Mouse (Mus musculus) ES-Bruce4 (cell line): ENCODE measurements around the gene Gm1110. TPM values are rescaled to one million over a fixed set of nuclear protein-coding genes. Genes with fewer than 3 reads are reported as not detected.

ENCODE experiments used
- H3K27ac ChIP-seq: 2 replicates; pipeline ENCODE4 v1.5.1; 2012; ENCODE audit warnings: low read length, inconsistent platforms; ENCODE audit not compliant: insufficient read depth
- H3K27me3 ChIP-seq: 2 replicates; pipeline ENCODE4 v1.6.1; 2012; ENCODE audit warnings: mild to moderate bottlenecking, low read length, inconsistent platforms; ENCODE audit not compliant: control insufficient read depth, poor library complexity, insufficient read depth, severe bottlenecking
- H3K36me3 ChIP-seq: 2 replicates; pipeline ENCODE4 v1.6.1; 2012; ENCODE audit warnings: inconsistent platforms, mild to moderate bottlenecking, low read length, moderate library complexity; ENCODE audit not compliant: control insufficient read depth, poor library complexity, insufficient read depth, severe bottlenecking
- H3K4me1 ChIP-seq: one replicate; pipeline ENCODE4 v1.8.1; 2011; ENCODE audit warnings: low read length; ENCODE audit not compliant: control insufficient read depth, insufficient read depth
- H3K4me3 ChIP-seq: 2 replicates; pipeline ENCODE4 v1.5.1; 2011; ENCODE audit warnings: low read depth, mild to moderate bottlenecking, low read length
- H3K9ac ChIP-seq: 2 replicates; pipeline ENCODE4 v1.6.1; 2012; ENCODE audit warnings: low read depth, mild to moderate bottlenecking, inconsistent platforms; ENCODE audit not compliant: poor library complexity, severe bottlenecking
- H3K9me3 ChIP-seq: replicated peaks from 2 replicates; pipeline ENCODE4 v1.6.1; 2012; ENCODE audit warnings: mild to moderate bottlenecking, low read length, inconsistent platforms; ENCODE audit not compliant: control insufficient read depth, poor library complexity, insufficient read depth, severe bottlenecking
- CTCF ChIP-seq: IDR thresholded peaks from one replicate; pipeline ENCODE4 v1.8.1; 2011; ENCODE audit warnings: low read depth, low read length
- EP300 ChIP-seq: IDR thresholded peaks from 2 replicates; pipeline ENCODE4 v1.6.1; 2011; ENCODE audit warnings: low read depth, low read length; ENCODE audit not compliant: insufficient read depth
- POLR2A ChIP-seq: IDR thresholded peaks from one replicate; pipeline ENCODE4 v1.8.1; 2011; ENCODE audit warnings: low read length; ENCODE audit not compliant: insufficient read depth
- polyA plus RNA-seq: library from polyadenylated mRNA; stranded (reverse); fragments of >200 nt; gene quantifications from 2 replicates; pipeline ENCODE4 v1.2.4, GENCODE M21; 2011; ENCODE audit warnings: low read depth; ENCODE audit not compliant: missing spikeins, insufficient read depth, insufficient read length

Gm1110 gene
- polyA plus RNA-seq, 1 experiment = not detected

GRCm38 (mm10) chr9:26860751-26861150 is 62.2 kb downstream of the Gm1110 start, which contains the start of gene Glb1l3:
TSS of gene Glb1l3 (minus strand) at chr9:26860890.
- TF ChIP-seq EP300 = no peak
- no peak for TF ChIP-seq CTCF
- TF ChIP-seq POLR2A = no peak
- no peak within 1 kb of the TSS for H3K9ac ChIP-seq
- no peaks in the 10 kb centered on the region for H3K36me3 ChIP-seq
- H3K4me3 ChIP-seq = no peak within 1 kb of the TSS
- H3K4me1 ChIP-seq = no peaks in the 10 kb centered on the region
- H3K27ac ChIP-seq = no peak within 1 kb of the TSS
- no peaks in the 10 kb centered on the region for H3K27me3 ChIP-seq
- H3K9me3 ChIP-seq = no peaks in the 10 kb centered on the region

DNA sequence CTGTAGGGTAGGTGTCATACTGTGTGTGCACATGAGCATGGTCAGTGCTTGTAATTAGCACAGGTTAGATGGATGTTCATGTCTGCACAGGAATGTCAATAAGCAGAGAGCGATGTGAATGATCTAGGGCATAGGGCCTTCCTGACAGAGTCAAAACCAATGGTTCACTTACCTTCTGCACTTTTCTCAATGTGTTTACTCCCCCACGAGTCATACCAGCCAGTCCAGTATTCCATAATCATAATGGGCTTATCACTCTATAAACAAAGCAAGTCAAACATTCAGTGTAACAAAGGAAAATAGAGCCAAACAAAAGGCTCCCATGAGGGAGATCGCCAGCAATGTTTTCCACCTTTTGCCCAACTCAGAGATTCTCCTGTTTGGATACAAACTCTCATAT is 91.8 kb downstream of the Gm1110 start:
- no peak overlapping the region for H3K27ac ChIP-seq
- no peaks in the 10 kb centered on the region for H3K9me3 ChIP-seq
- H3K4me3 ChIP-seq = no peak overlapping the region
- TF ChIP-seq POLR2A (no peak), CTCF (no peak), EP300 (no peak)
- no peaks in the 10 kb centered on the region for H3K36me3 ChIP-seq
- H3K9ac ChIP-seq = no peak overlapping the region
- no peaks in the 10 kb centered on the region for H3K27me3 ChIP-seq
- H3K4me1 ChIP-seq = no peaks in the 10 kb centered on the region

Other genes with a start within 250 kb of the Gm1110 start
- not detected in 2 replicates for gene B3gat1, start 189.4 kb downstream of the Gm1110 start, polyA plus RNA-seq
- 4.5 and 5.0 TPM in 2 replicates for gene Glb1l2, start 116.6 kb downstream of the Gm1110 start, polyA plus RNA-seq
- not detected in 2 replicates for gene Glb1l3, start 62.2 kb downstream of the Gm1110 start, polyA plus RNA-seq
- gene Acad8, start 76.5 kb upstream of the Gm1110 start, polyA plus RNA-seq = 32.7 and 35.5 TPM in 2 replicates
- gene Thyn1, start 76.6 kb upstream of the Gm1110 start, polyA plus RNA-seq = 237 and 243 TPM in 2 replicates
- 25.3 and 27.3 TPM in 2 replicates for gene Vps26b, start 107.0 kb upstream of the Gm1110 start, polyA plus RNA-seq
- 52.9 and 59.1 TPM in 2 replicates for gene Ncapd3, start 107.1 kb upstream of the Gm1110 start, polyA plus RNA-seq
- 8.6 and 9.4 TPM in 2 replicates for gene Jam3, start 232.3 kb upstream of the Gm1110 start, polyA plus RNA-seq